Mouse (Mus musculus) brain, embryonic 18.5 days (tissue): ENCODE measurements around the gene Lfng.

Experiments
- DNase-seq: peaks from one replicate; pipeline ENCODE4 v3.0.0-alpha.2; 2012; ENCODE audit warnings: low read depth, low spot score

The Lfng gene

GRCm38 (mm10) chr5:140661875-140662643, 54.9 kb downstream of the Lfng start:
- no peak for DNase-seq

- DNase-seq: no peak
These were observed 55.8 kb downstream of the Lfng start for GRCm38 (mm10) chr5:140662741-140663592.

- no peak for DNase-seq
These were observed 56.6 kb downstream of the Lfng start for GRCm38 (mm10) chr5:140663621-140664180.
